Mouse (Mus musculus): ENCODE results near the gene Nudt13. TPM values are rescaled to one million over a fixed set of nuclear protein-coding genes. Genes with fewer than 3 reads are reported as not detected.

Gene Nudt13
- polyA plus RNA-seq, 1 experiment from 2014 or later, result 9.3 TPM

- Histone ChIP-seq H3K4me3 (ENCODE audit: low read depth, low read length) (no peak overlapping the region), H3K27me3 (ENCODE audit: control insufficient read depth, insufficient read depth, low read length) (no peaks in the 10 kb centered on the region), H3K9me3 (ENCODE audit: control insufficient read depth, low read length) (no peaks in the 10 kb centered on the region), H3K36me3 (ENCODE audit: control insufficient read depth, insufficient read depth, low read length) (peaks cover 6% of the 10 kb centered on the region; the same call in 1 of the 2 replicates), H3K4me1 (replicated peaks; ENCODE audit: control insufficient read depth, insufficient read depth, low read length) (no peaks in the 10 kb centered on the region), H3K9ac (ENCODE audit: low read depth, low read length) (no peak overlapping the region), H3K27ac (ENCODE audit: low read depth, low read length) (no peak overlapping the region), H3K4me2 (replicated peaks; ENCODE audit: low read depth, low read length) (no peak overlapping the region)
- WGBS, result 99% methylated on average over 9 of the region's 9 CpGs
- DNase-seq (ENCODE audit: low spot score), result no peak
- ATAC-seq (ENCODE audit: low FRiP score), result no peak
Measured at GRCm38 (mm10) chr14:20324196-20324595, 29.7 kb downstream of the Nudt13 start.

GRCm38 (mm10) chr14:20328474-20328873, 34.0 kb downstream of the Nudt13 start:
- Histone ChIP-seq H3K27ac (ENCODE audit: low read depth, low read length) (no peak overlapping the region), H3K4me2 (replicated peaks; ENCODE audit: low read depth, low read length) (no peak overlapping the region), H3K36me3 (ENCODE audit: control insufficient read depth, insufficient read depth, low read length) (peaks cover 6% of the 10 kb centered on the region; the same call in 1 of the 2 replicates), H3K9ac (ENCODE audit: low read depth, low read length) (no peak overlapping the region), H3K27me3 (ENCODE audit: control insufficient read depth, insufficient read depth, low read length) (no peaks in the 10 kb centered on the region), H3K4me1 (replicated peaks; ENCODE audit: control insufficient read depth, insufficient read depth, low read length) (no peaks in the 10 kb centered on the region), H3K4me3 (ENCODE audit: low read depth, low read length) (no peak overlapping the region), H3K9me3 (ENCODE audit: control insufficient read depth, low read length) (no peaks in the 10 kb centered on the region)
- DNase-seq (ENCODE audit: low spot score) (peak; percentile 11), ATAC-seq (ENCODE audit: low FRiP score) (no peak)
- 68% methylated on average over 9 of the region's 9 CpGs for WGBS

- H3K4me1 ChIP-seq (replicated peaks; ENCODE audit: control insufficient read depth, insufficient read depth, low read length), result no peaks in the 10 kb centered on the region
- ATAC-seq (ENCODE audit: low FRiP score), result no peak
- H3K27me3 ChIP-seq (ENCODE audit: control insufficient read depth, insufficient read depth, low read length), result no peaks in the 10 kb centered on the region
- H3K4me3 ChIP-seq (ENCODE audit: low read depth, low read length), result no peak overlapping the region
- no peak overlapping the region for H3K9ac ChIP-seq (ENCODE audit: low read depth, low read length)
- DNase-seq (ENCODE audit: low spot score), result no peak
- H3K27ac ChIP-seq (ENCODE audit: low read depth, low read length), result no peak overlapping the region
- H3K36me3 ChIP-seq (ENCODE audit: control insufficient read depth, insufficient read depth, low read length), result peaks cover 10% of the 10 kb centered on the region; the same call in 1 of the 2 replicates
- WGBS, result 98% methylated on average over 4 of the region's 4 CpGs
- no peak overlapping the region for H3K4me2 ChIP-seq (replicated peaks; ENCODE audit: low read depth, low read length)
- no peaks in the 10 kb centered on the region for H3K9me3 ChIP-seq (ENCODE audit: control insufficient read depth, low read length)
Measured at GRCm38 (mm10) chr14:20331316-20331715, 36.8 kb downstream of the Nudt13 start.

GRCm38 (mm10) chr14:20339415-20339814, 44.9 kb downstream of the Nudt13 start:
- ATAC-seq (ENCODE audit: low FRiP score), result no peak
- no peak overlapping the region for H3K9ac ChIP-seq (ENCODE audit: low read depth, low read length)
- H3K4me1 ChIP-seq (replicated peaks; ENCODE audit: control insufficient read depth, insufficient read depth, low read length), result no peaks in the 10 kb centered on the region
- no peak overlapping the region for H3K27ac ChIP-seq (ENCODE audit: low read depth, low read length)
- DNase-seq (ENCODE audit: low spot score), result no peak
- no peaks in the 10 kb centered on the region for H3K9me3 ChIP-seq (ENCODE audit: control insufficient read depth, low read length)
- no peaks in the 10 kb centered on the region for H3K27me3 ChIP-seq (ENCODE audit: control insufficient read depth, insufficient read depth, low read length)
- 94% methylated on average over 5 of the region's 5 CpGs for WGBS
- 0 out of 2 replicates have a peak, but pooled peaks cover under 1% of the 10 kb centered on the region for H3K36me3 ChIP-seq (ENCODE audit: control insufficient read depth, insufficient read depth, low read length)
- no peak overlapping the region for H3K4me2 ChIP-seq (replicated peaks; ENCODE audit: low read depth, low read length)
- H3K4me3 ChIP-seq (ENCODE audit: low read depth, low read length), result no peak overlapping the region

- Histone ChIP-seq H3K4me2 (replicated peaks; ENCODE audit: low read depth, low read length) (no peak overlapping the region), H3K27me3 (ENCODE audit: control insufficient read depth, insufficient read depth, low read length) (no peaks in the 10 kb centered on the region), H3K9ac (ENCODE audit: low read depth, low read length) (no peak overlapping the region), H3K27ac (ENCODE audit: low read depth, low read length) (no peak overlapping the region), H3K4me3 (ENCODE audit: low read depth, low read length) (no peak overlapping the region), H3K4me1 (replicated peaks; ENCODE audit: control insufficient read depth, insufficient read depth, low read length) (no peaks in the 10 kb centered on the region), H3K36me3 (ENCODE audit: control insufficient read depth, insufficient read depth, low read length) (no peaks in the 10 kb centered on the region), H3K9me3 (ENCODE audit: control insufficient read depth, low read length) (no peaks in the 10 kb centered on the region)
- ATAC-seq (ENCODE audit: low FRiP score) (no peak), DNase-seq (ENCODE audit: low spot score) (peak; percentile 27)
- WGBS, result 87% methylated on average over 8 of the region's 8 CpGs
Measured at GRCm38 (mm10) chr14:20340149-20340548, 45.7 kb downstream of the Nudt13 start.

- H3K9me3 ChIP-seq (ENCODE audit: control insufficient read depth, low read length), result no peaks in the 10 kb centered on the region
- no peak for ATAC-seq (ENCODE audit: low FRiP score)
- H3K4me2 ChIP-seq (replicated peaks; ENCODE audit: low read depth, low read length), result no peak overlapping the region
- no peaks in the 10 kb centered on the region for H3K36me3 ChIP-seq (ENCODE audit: control insufficient read depth, insufficient read depth, low read length)
- 83% methylated on average over 7 of the region's 7 CpGs for WGBS
- H3K9ac ChIP-seq (ENCODE audit: low read depth, low read length), result no peak overlapping the region
- no peak overlapping the region for H3K27ac ChIP-seq (ENCODE audit: low read depth, low read length)
- H3K27me3 ChIP-seq (ENCODE audit: control insufficient read depth, insufficient read depth, low read length), result no peaks in the 10 kb centered on the region
- no peaks in the 10 kb centered on the region for H3K4me1 ChIP-seq (replicated peaks; ENCODE audit: control insufficient read depth, insufficient read depth, low read length)
- no peak for DNase-seq (ENCODE audit: low spot score)
- no peak overlapping the region for H3K4me3 ChIP-seq (ENCODE audit: low read depth, low read length)
Measured at GRCm38 (mm10) chr14:20340866-20341265, 46.4 kb downstream of the Nudt13 start.

GRCm38 (mm10) chr14:20345885-20346284, 51.4 kb downstream of the Nudt13 start:
- Histone ChIP-seq H3K27ac (ENCODE audit: low read depth, low read length) (no peak overlapping the region), H3K4me3 (ENCODE audit: low read depth, low read length) (no peak overlapping the region), H3K9me3 (ENCODE audit: control insufficient read depth, low read length) (no peaks in the 10 kb centered on the region), H3K27me3 (ENCODE audit: control insufficient read depth, insufficient read depth, low read length) (no peaks in the 10 kb centered on the region), H3K9ac (ENCODE audit: low read depth, low read length) (no peak overlapping the region), H3K4me2 (replicated peaks; ENCODE audit: low read depth, low read length) (no peak overlapping the region), H3K4me1 (replicated peaks; ENCODE audit: control insufficient read depth, insufficient read depth, low read length) (no peaks in the 10 kb centered on the region), H3K36me3 (ENCODE audit: control insufficient read depth, insufficient read depth, low read length) (no peaks in the 10 kb centered on the region)
- DNase-seq (ENCODE audit: low spot score) (no peak), ATAC-seq (ENCODE audit: low FRiP score) (no peak)
- WGBS, result 92% methylated on average over 9 of the region's 9 CpGs

- H3K4me1 ChIP-seq (replicated peaks; ENCODE audit: control insufficient read depth, insufficient read depth, low read length), result no peaks in the 10 kb centered on the region
- H3K9me3 ChIP-seq (ENCODE audit: control insufficient read depth, low read length), result no peaks in the 10 kb centered on the region
- H3K36me3 ChIP-seq (ENCODE audit: control insufficient read depth, insufficient read depth, low read length), result no peaks in the 10 kb centered on the region
- WGBS, result 6% methylated on average over 15 of the region's 15 CpGs
- no peaks in the 10 kb centered on the region for H3K27me3 ChIP-seq (ENCODE audit: control insufficient read depth, insufficient read depth, low read length)
- peak overlapping the region; percentile 79 for H3K9ac ChIP-seq (ENCODE audit: low read depth, low read length)
- no peak overlapping the region for H3K27ac ChIP-seq (ENCODE audit: low read depth, low read length)
- peak overlapping the region; percentile 76 for H3K4me3 ChIP-seq (ENCODE audit: low read depth, low read length)
- DNase-seq (ENCODE audit: low spot score) (no peak), ATAC-seq (ENCODE audit: low FRiP score) (peak; percentile 18; the same call in 1 of the 2 replicates)
- H3K4me2 ChIP-seq (replicated peaks; ENCODE audit: low read depth, low read length), result peak overlapping the region; percentile 48
Measured at GRCm38 (mm10) chr14:20347441-20347990, 53.0 kb downstream of the Nudt13 start.

- Histone ChIP-seq H3K9ac (ENCODE audit: low read depth, low read length) (peak within 1 kb of the TSS; percentile 95), H3K36me3 (ENCODE audit: control insufficient read depth, insufficient read depth, low read length) (no peaks in the 10 kb centered on the region), H3K27me3 (ENCODE audit: control insufficient read depth, insufficient read depth, low read length) (no peaks in the 10 kb centered on the region), H3K27ac (ENCODE audit: low read depth, low read length) (peak within 1 kb of the TSS; percentile 87), H3K4me3 (ENCODE audit: low read depth, low read length) (peak within 1 kb of the TSS; percentile 76), H3K9me3 (ENCODE audit: control insufficient read depth, low read length) (no peaks in the 10 kb centered on the region), H3K4me1 (replicated peaks; ENCODE audit: control insufficient read depth, insufficient read depth, low read length) (no peaks in the 10 kb centered on the region), H3K4me2 (replicated peaks; ENCODE audit: low read depth, low read length) (peak within 1 kb of the TSS; percentile 68)
- ATAC-seq (ENCODE audit: low FRiP score), result peak; percentile 98
- peak; percentile 98 for DNase-seq (ENCODE audit: low spot score)
- 0% methylated on average over 38 of the region's 42 CpGs for WGBS
Measured at GRCm38 (mm10) chr14:20347991-20348541, 53.6 kb downstream of the Nudt13 start, which contains the start of the genes Ecd and Fam149b. Gene Ecd, minus strand, starts transcription at chr14:20348121. Gene Fam149b, plus strand, starts transcription at chr14:20348162.
